Mouse (Mus musculus) neural tube, embryonic 12.5 days (tissue): Measurements from ENCODE around the gene Prr19. TPM values are rescaled to one million over a fixed set of nuclear protein-coding genes. Genes with fewer than 3 reads are reported as not detected.

ENCODE experiments used
- ATAC-seq: fragments of 200-750 bp; cut with Nextera tagmentation; 2 replicates; pipeline ENCODE4 v1.8.0; 2017; ENCODE audit warnings: low read depth, mild to moderate bottlenecking, moderate TSS enrichment, moderate library complexity; ENCODE audit not compliant: low FRiP score
- H3K27ac ChIP-seq: fragments of 300-500 bp; sonication (generic); 2 replicates; pipeline ENCODE4 v1.5.1; 2016
- H3K27me3 ChIP-seq: fragments of 300-500 bp; sonication (generic); replicated peaks from 2 replicates; pipeline ENCODE4 v1.6.1; 2016; ENCODE audit warnings: mild to moderate bottlenecking
- H3K36me3 ChIP-seq: fragments of 300-500 bp; sonication (generic); 2 replicates; pipeline ENCODE4 v1.6.1; 2016; ENCODE audit warnings: mild to moderate bottlenecking
- H3K4me1 ChIP-seq: fragments of 300-500 bp; sonication (generic); 2 replicates; pipeline ENCODE4 v1.6.1; 2016
- H3K4me2 ChIP-seq: fragments of 300-500 bp; sonication (generic); replicated peaks from 2 replicates; pipeline ENCODE4 v1.6.1; 2016; ENCODE audit warnings: mild to moderate bottlenecking
- H3K4me3 ChIP-seq: fragments of 300-500 bp; sonication (generic); 2 replicates; pipeline ENCODE4 v1.5.1; 2016
- H3K9ac ChIP-seq: fragments of 300-500 bp; sonication (generic); 2 replicates; pipeline ENCODE4 v1.6.1; 2016; ENCODE audit warnings: mild to moderate bottlenecking
- H3K9me3 ChIP-seq: fragments of 300-500 bp; sonication (generic); 2 replicates; pipeline ENCODE4 v1.6.1; 2016; ENCODE audit warnings: mild to moderate bottlenecking
- WGBS: fragments of 180-500 bp; shearing (Covaris S2); methylation state at CpG from one replicate; pipeline ENCODE4 v1.1.7; 2016; 5-methylcytosine and 5-hydroxymethylcytosine counted together
- polyA plus RNA-seq: library from polyadenylated mRNA; unstranded; fragments of >200 nt; fragmentation: Nextera tagmentation; extraction: Ambion mirVana; gene quantifications from 2 replicates; pipeline ENCODE4 v1.2.1, GENCODE M21; 2016

Gene Prr19
- polyA plus RNA-seq, 1 experiment from 2014 or later = 1.5 TPM

DNA sequence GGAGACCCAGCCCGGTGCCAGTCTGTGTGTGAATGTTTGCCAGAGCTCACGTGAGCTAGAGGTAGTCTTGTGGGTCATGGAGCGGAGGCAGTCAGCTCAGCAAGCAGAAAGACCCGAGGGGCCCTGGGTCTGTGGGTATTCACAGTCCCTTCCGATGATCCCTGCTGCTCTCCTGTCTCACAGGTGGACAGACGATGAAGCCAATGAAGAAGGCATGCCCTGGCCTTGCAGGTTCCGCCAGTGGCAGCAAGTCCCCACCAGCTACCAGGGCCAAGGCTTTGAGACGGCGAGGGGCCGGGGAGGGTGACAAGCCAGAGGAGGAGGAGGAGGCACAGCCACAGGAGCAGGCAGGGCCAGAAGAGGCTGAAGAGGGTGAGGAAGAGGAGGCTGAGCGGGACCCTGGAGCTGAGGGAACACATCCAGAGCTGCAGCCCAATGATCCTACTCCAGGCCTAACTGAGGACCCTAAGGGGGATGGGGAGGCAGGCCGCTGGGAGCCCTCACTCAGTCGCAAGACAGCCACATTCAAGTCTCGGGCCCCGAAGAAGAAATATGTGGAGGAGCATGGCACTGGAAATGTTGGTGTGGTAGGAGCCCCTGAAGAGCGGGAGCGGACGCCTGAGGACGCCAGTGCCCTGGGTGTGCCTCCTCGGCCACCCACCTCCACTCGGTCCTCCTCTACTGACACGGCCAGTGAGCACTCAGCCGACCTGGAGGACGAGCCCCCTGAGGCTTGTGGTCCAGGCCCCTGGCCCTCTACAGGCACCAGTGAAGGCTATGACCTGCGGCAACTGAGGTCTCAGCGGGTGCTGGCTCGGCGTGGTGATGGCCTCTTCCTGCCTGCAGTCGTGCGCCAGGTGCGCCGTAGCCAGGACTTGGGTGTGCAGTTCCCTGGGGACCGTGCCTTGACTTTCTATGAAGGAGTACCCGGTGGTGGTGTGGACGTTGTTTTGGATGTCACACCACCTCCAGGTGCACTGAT lies 30.3 kb upstream of the Prr19 start:
- Histone ChIP-seq H3K4me1 (peaks cover 39% of the 10 kb centered on the region), H3K9me3 (no peaks in the 10 kb centered on the region), H3K9ac (no peak overlapping the region), H3K4me3 (no peak overlapping the region), H3K27ac (no peak overlapping the region), H3K36me3 (peaks cover 32% of the 10 kb centered on the region), H3K4me2 (peak overlapping the region; percentile 80; the same call in 1 of the 2 replicates), H3K27me3 (no peaks in the 10 kb centered on the region)
- no peak for ATAC-seq
- 91% methylated on average over 35 of the region's 35 CpGs for WGBS

GRCm38 (mm10) chr7:25271651-25272444 lies 29.4 kb upstream of the Prr19 start:
- no peak overlapping the region for H3K27ac ChIP-seq
- H3K4me1 ChIP-seq = peaks cover 40% of the 10 kb centered on the region

DNA sequence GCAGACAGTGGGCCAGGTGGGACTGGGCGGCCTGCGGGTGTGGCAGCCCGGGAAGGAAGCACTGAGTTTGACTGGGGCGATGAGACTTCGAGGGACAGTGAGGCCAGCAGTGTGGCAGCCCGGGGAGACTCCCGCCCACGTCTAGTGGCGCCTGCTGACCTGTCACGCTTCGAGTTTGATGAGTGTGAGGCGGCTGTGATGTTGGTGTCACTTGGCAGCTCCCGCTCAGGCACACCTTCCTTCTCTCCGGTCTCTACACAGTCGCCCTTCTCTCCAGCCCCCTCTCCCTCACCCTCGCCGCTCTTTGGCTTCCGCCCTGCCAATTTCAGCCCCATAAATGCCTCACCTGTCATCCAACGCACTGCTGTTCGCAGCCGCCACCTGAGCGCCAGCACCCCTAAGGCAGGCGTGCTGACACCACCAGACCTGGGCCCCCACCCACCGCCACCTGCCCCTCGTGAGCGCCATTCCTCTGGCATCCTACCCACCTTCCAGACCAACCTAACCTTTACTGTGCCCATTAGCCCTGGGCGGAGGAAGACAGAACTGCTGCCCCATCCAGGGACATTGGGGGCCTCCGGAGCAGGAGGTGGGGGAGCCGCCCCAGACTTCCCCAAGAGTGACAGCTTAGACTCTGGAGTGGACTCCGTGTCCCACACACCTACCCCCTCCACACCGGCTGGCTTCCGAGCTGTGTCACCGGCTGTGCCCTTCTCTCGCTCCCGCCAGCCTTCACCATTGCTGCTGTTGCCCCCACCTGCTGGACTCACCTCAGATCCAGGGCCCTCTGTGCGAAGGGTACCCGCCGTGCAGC lies 28.6 kb upstream of the Prr19 start:
- Histone ChIP-seq H3K4me1 (peaks cover 42% of the 10 kb centered on the region), H3K36me3 (peaks cover 32% of the 10 kb centered on the region), H3K4me2 (peak overlapping the region; percentile 10; the same call in 1 of the 2 replicates), H3K9me3 (no peaks in the 10 kb centered on the region), H3K27ac (no peak overlapping the region), H3K4me3 (0 out of 2 replicates have a peak overlapping the region, but pooled peaks have one; percentile 7), H3K9ac (no peak overlapping the region), H3K27me3 (no peaks in the 10 kb centered on the region)
- no peak for ATAC-seq
- 89% methylated on average over 38 of the region's 38 CpGs for WGBS

More at GRCm38 (mm10) chr7:25271651-25272444, 29.4 kb upstream of the Prr19 start:
- H3K4me3 ChIP-seq = 0 out of 2 replicates have a peak overlapping the region, but pooled peaks have one; percentile 7
- no peak overlapping the region for H3K4me2 ChIP-seq
- ATAC-seq = no peak
- 90% methylated on average over 30 of the region's 30 CpGs for WGBS
- H3K9ac ChIP-seq = no peak overlapping the region
- H3K27me3 ChIP-seq = no peaks in the 10 kb centered on the region
- no peaks in the 10 kb centered on the region for H3K9me3 ChIP-seq
- H3K36me3 ChIP-seq = peaks cover 32% of the 10 kb centered on the region

DNA sequence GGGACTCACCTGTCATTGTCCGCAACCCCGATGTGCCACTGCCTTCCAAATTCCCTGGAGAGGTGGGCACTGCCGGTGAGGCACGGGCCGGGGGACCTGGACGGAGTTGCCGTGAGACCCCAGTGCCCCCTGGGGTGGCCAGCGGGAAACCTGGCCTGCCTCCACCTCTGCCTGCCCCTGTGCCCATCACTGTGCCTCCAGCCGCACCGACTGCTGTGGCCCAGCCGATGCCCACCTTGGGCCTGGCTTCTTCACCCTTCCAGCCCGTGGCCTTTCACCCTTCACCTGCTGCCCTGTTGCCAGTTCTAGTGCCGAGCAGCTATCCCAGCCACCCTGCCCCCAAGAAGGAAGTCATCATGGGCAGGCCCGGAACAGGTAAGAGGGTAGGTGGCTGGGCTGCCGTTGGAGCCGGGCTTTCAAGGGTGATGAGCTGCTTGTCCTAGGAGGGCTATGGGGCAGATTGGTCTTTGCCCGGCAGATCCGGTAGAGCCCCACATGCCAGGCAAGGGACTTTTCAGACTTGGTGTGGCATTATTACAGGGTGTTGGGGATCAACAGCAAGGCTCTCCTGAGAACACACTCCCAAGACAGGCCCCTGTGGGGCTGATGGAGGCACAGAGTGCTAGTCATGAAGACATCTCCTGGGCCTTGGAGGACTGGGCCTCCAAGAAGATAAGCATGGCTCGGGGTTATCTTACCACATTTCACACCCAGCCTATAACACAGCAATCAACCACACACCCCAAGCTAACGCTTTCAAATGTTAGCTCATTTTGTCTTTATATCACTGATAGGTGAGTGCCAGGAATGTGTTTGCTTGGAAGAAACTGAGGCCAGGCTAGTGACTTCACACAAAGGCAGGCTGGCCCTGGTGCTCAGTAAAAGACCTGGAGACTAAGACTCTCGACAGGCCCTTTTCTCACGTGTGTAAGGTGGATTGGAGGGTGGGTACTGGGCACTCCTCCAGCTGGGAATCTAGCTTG lies 27.7 kb upstream of the Prr19 start:
- Histone ChIP-seq H3K27ac (no peak overlapping the region), H3K9ac (peak overlapping the region; percentile 14; the same call in 1 of the 2 replicates), H3K36me3 (peaks cover 32% of the 10 kb centered on the region), H3K4me1 (peaks cover 47% of the 10 kb centered on the region), H3K9me3 (no peaks in the 10 kb centered on the region), H3K27me3 (no peaks in the 10 kb centered on the region), H3K4me2 (peak overlapping the region; percentile 10; the same call in 1 of the 2 replicates), H3K4me3 (no peak overlapping the region)
- WGBS = 92% methylated on average over 22 of the region's 22 CpGs
- ATAC-seq = no peak

- Histone ChIP-seq H3K36me3 (peaks cover 32% of the 10 kb centered on the region), H3K27me3 (no peaks in the 10 kb centered on the region), H3K9me3 (no peaks in the 10 kb centered on the region), H3K9ac (no peak overlapping the region), H3K27ac (no peak overlapping the region), H3K4me1 (peaks cover 43% of the 10 kb centered on the region), H3K4me2 (0 out of 2 replicates have a peak overlapping the region, but pooled peaks have one; percentile 12), H3K4me3 (no peak overlapping the region)
- ATAC-seq = no peak
- WGBS = 63% methylated on average over 5 of the region's 5 CpGs
Observed at GRCm38 (mm10) chr7:25274571-25274970, 26.6 kb upstream of the Prr19 start.

GRCm38 (mm10) chr7:25274996-25275395 lies 26.2 kb upstream of the Prr19 start:
- Histone ChIP-seq H3K4me2 (0 out of 2 replicates have a peak overlapping the region, but pooled peaks have one; percentile 12), H3K36me3 (peaks cover 32% of the 10 kb centered on the region), H3K9ac (no peak overlapping the region), H3K4me3 (no peak overlapping the region), H3K4me1 (peaks cover 43% of the 10 kb centered on the region), H3K27ac (no peak overlapping the region), H3K9me3 (no peaks in the 10 kb centered on the region), H3K27me3 (no peaks in the 10 kb centered on the region)
- 90% methylated on average over 3 of the region's 3 CpGs for WGBS
- ATAC-seq = no peak

DNA sequence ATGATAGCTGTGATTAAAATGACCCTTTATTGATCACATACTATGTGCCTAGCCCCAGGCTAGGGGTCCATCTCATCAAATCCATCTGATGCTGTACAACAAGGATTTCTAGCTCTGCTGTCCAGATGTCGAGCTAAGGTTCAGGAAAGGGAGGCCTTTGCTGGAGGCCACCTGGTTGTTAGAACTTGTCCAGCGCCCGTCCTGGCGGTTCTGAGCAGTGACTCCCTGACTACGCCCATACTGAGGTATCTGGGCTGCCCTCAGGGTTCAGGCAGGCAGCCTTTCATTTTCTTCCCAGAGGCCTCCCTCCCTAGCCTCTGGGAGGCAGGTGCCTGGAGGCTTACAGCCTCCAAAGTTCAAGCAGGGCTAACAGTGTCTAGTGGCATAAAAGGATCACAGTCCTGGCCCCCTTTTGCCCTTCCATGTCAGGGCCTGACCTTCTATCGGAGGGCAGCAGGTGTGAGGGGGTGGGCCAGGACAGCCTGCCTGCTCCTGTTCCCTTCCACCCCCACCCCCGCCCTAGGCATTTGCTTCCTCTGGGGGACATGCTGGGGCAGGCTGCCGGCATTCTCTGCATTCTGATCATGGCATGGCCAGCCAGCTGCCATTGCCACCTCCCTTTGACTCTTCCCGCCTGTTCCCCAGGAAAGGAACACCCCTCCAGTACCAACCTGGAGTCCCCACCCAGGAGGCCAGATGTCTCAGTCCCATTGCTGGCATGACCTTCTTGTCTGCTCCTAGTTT lies 25.5 kb upstream of the Prr19 start:
- Histone ChIP-seq H3K27me3 (no peaks in the 10 kb centered on the region), H3K27ac (no peak overlapping the region), H3K9me3 (no peaks in the 10 kb centered on the region), H3K4me3 (no peak overlapping the region), H3K4me1 (peaks cover 50% of the 10 kb centered on the region), H3K36me3 (peaks cover 32% of the 10 kb centered on the region), H3K4me2 (peak overlapping the region; percentile 14; the same call in 1 of the 2 replicates), H3K9ac (no peak overlapping the region)
- 60% methylated on average over 9 of the region's 9 CpGs for WGBS
- ATAC-seq = no peak

GRCm38 (mm10) chr7:25277405-25277804 lies 23.8 kb upstream of the Prr19 start:
- peak overlapping the region; percentile 95 for H3K4me2 ChIP-seq
- WGBS = 86% methylated on average over 4 of the region's 4 CpGs
- H3K27me3 ChIP-seq = no peaks in the 10 kb centered on the region
- H3K4me3 ChIP-seq = no peak overlapping the region
- peaks cover 57% of the 10 kb centered on the region for H3K4me1 ChIP-seq
- H3K9me3 ChIP-seq = no peaks in the 10 kb centered on the region
- peaks cover 15% of the 10 kb centered on the region for H3K36me3 ChIP-seq
- ATAC-seq = no peak
- H3K9ac ChIP-seq = peak overlapping the region; percentile 42
- no peak overlapping the region for H3K27ac ChIP-seq

DNA sequence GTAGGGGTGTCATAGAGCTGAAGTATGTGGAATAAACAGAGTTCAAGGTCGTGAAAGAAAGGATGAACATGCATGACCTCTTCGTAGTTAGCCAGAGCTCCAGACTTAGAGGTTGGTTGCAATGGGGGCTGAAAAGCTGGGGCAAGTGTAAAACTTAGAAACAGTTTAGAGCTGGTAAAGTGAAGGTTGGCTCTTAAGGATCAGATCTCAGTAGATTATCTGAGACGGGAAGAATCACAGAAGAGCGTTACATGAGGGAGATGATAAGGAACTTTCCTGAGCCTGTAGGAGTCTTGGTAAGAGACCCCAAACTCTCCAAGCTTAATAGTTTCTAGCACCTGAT lies 23.2 kb upstream of the Prr19 start:
- peaks cover 9% of the 10 kb centered on the region for H3K36me3 ChIP-seq
- H3K27me3 ChIP-seq = no peaks in the 10 kb centered on the region
- WGBS = 15% methylated on average over 4 of the region's 4 CpGs
- no peak for ATAC-seq
- H3K4me1 ChIP-seq = peaks cover 60% of the 10 kb centered on the region
- no peak overlapping the region for H3K27ac ChIP-seq
- H3K4me2 ChIP-seq = peak overlapping the region; percentile 95
- peak overlapping the region; percentile 42 for H3K9ac ChIP-seq
- no peaks in the 10 kb centered on the region for H3K9me3 ChIP-seq
- peak overlapping the region; percentile 53 for H3K4me3 ChIP-seq

DNA sequence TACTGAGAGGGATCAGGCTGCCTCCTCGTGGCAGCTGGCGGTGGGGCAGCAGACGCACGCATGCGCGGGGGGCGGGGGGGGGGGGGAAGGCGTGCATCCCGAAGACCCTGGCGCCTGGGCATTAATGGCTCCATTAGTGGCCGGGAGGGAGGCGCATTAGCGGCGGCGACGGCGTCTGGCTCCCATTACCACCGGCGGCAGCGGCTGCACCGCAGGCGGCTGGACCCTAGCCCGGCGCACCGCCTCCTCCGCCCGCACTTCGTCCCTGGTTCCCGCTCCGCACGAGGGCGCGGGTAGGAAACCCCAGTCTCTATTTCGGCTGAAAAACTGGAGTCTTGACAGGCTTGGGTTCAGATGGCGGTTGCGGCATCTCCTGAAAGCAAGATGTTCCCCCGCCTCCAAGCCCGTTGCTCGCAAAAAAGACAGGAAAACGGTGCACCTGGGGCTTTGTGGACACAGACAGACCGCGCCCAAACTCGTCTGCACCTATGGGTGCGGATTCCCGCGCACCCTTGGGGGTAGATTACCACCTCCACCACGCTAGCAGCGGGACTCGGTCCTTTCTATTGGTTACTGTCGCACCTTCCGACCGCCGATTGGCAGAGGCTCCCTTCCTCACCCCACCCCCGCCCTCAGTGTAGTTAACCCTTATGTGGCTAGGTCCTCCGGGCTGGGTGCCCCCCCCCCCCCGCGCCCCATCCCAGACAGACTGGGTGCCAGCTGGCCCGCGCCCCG lies 22.7 kb upstream of the Prr19 start:
- Histone ChIP-seq H3K9ac (peak overlapping the region; percentile 79), H3K27me3 (no peaks in the 10 kb centered on the region), H3K4me1 (peaks cover 66% of the 10 kb centered on the region), H3K27ac (peak overlapping the region; percentile 96), H3K9me3 (no peaks in the 10 kb centered on the region), H3K4me2 (peak overlapping the region; percentile 95), H3K36me3 (peaks cover 4% of the 10 kb centered on the region; the same call in 1 of the 2 replicates), H3K4me3 (peak overlapping the region; percentile 53)
- under 1% methylated on average over 54 of the region's 60 CpGs for WGBS
- peak; percentile 64 for ATAC-seq
